Mouse (Mus musculus) MEL-GATA-1-ER (cell line): ENCODE measurements around the gene Tfap2e.
A peak's percentile ranks its signal among the peaks of the same experiment; 100 is the strongest.

ENCODE experiments used
- DNase-seq: peaks from one replicate; pipeline ENCODE4 v3.0.0-alpha.2; 2012; ENCODE audit warnings: low read depth; ENCODE audit errors: extremely low read depth

Tfap2e gene

GRCm38 (mm10) chr4:126752024-126752607, 16.1 kb upstream of the Tfap2e start:
- peak; percentile 11 for DNase-seq

GRCm38 (mm10) chr4:126751556-126752023, 15.6 kb upstream of the Tfap2e start:
- no peak for DNase-seq

- DNase-seq: no peak
Observed at GRCm38 (mm10) chr4:126750863-126751555, 15.0 kb upstream of the Tfap2e start.

GRCm38 (mm10) chr4:126750046-126750683, 14.1 kb upstream of the Tfap2e start:
- DNase-seq: no peak

GRCm38 (mm10) chr4:126749553-126749952, 13.5 kb upstream of the Tfap2e start:
- DNase-seq: no peak

GRCm38 (mm10) chr4:126748381-126748780, 12.3 kb upstream of the Tfap2e start:
- no peak for DNase-seq

- DNase-seq: no peak
Observed at GRCm38 (mm10) chr4:126746194-126746840, 10.3 kb upstream of the Tfap2e start.

- no peak for DNase-seq
Observed at GRCm38 (mm10) chr4:126745506-126746193, 9.6 kb upstream of the Tfap2e start.

GRCm38 (mm10) chr4:126744831-126745230, 8.8 kb upstream of the Tfap2e start:
- no peak for DNase-seq

- DNase-seq: no peak
Observed at GRCm38 (mm10) chr4:126743713-126744112, 7.7 kb upstream of the Tfap2e start.

GRCm38 (mm10) chr4:126742976-126743375, 6.9 kb upstream of the Tfap2e start:
- DNase-seq: no peak

- DNase-seq: peak; percentile 71
Observed at GRCm38 (mm10) chr4:126741448-126741847, 5.4 kb upstream of the Tfap2e start.

- DNase-seq: peak; percentile 6
Observed at GRCm38 (mm10) chr4:126739966-126740676, 4.1 kb upstream of the Tfap2e start.

- no peak for DNase-seq
Observed at GRCm38 (mm10) chr4:126735382-126736000, 549 bp downstream of the Tfap2e start.

- no peak for DNase-seq
Observed at GRCm38 (mm10) chr4:126734700-126735381, 1.2 kb downstream of the Tfap2e start.

- no peak for DNase-seq
Observed at GRCm38 (mm10) chr4:126734001-126734603, 1.9 kb downstream of the Tfap2e start.

GRCm38 (mm10) chr4:126732531-126733380, 3.3 kb downstream of the Tfap2e start:
- DNase-seq: no peak

- no peak for DNase-seq
Observed at GRCm38 (mm10) chr4:126732111-126732510, 3.9 kb downstream of the Tfap2e start.
